Mouse (Mus musculus) midbrain, embryonic 11.5 days (tissue): ENCODE measurements at regions not wholly inside any gene's neighbourhood (a gene's known extent, or its start where the extent isn't known, plus 50 kb on each side); places are given as distances from the start of the nearest gene placed in this dataset.

ENCODE experiments used
- ATAC-seq: fragments of 200-750 bp; cut with Nextera tagmentation; 2 replicates; pipeline ENCODE4 v1.8.0; 2017; ENCODE audit warnings: moderate TSS enrichment, moderate library complexity; ENCODE audit not compliant: low FRiP score
- DNase-seq: peaks from one replicate; pipeline ENCODE4 v3.0.0; 2015; ENCODE audit warnings: low spot score; ENCODE audit errors: missing footprints
- H3K27ac ChIP-seq: fragments of 300-500 bp; sonication (generic); 2 replicates; pipeline ENCODE4 v1.5.1; 2014; ENCODE audit warnings: low read depth, low read length
- H3K27me3 ChIP-seq: fragments of 300-500 bp; sonication (generic); 2 replicates; pipeline ENCODE4 v1.6.1; 2014; ENCODE audit warnings: mild to moderate bottlenecking, low read length, moderate library complexity, mixed read lengths; ENCODE audit not compliant: control insufficient read depth, insufficient read depth
- H3K36me3 ChIP-seq: fragments of 300-500 bp; sonication (generic); 2 replicates; pipeline ENCODE4 v1.6.1; 2014; ENCODE audit warnings: mild to moderate bottlenecking, low read length, moderate library complexity, mixed read lengths; ENCODE audit not compliant: control insufficient read depth, insufficient read depth
- H3K4me1 ChIP-seq: fragments of 300-500 bp; sonication (generic); 2 replicates; pipeline ENCODE4 v1.6.1; 2014; ENCODE audit warnings: low read length; ENCODE audit not compliant: control insufficient read depth, insufficient read depth
- H3K4me2 ChIP-seq: fragments of 300-500 bp; sonication (generic); 2 replicates; pipeline ENCODE4 v1.6.1; 2014; ENCODE audit warnings: mild to moderate bottlenecking, moderate library complexity
- H3K4me3 ChIP-seq: fragments of 300-500 bp; sonication (generic); 2 replicates; pipeline ENCODE4 v1.5.1; 2014; ENCODE audit warnings: low read depth, low read length
- H3K9ac ChIP-seq: fragments of 300-500 bp; sonication (generic); 2 replicates; pipeline ENCODE4 v1.6.1; 2014; ENCODE audit warnings: low read length
- H3K9me3 ChIP-seq: fragments of 300-500 bp; sonication (generic); 2 replicates; pipeline ENCODE4 v1.6.1; 2016; ENCODE audit warnings: low read length; ENCODE audit not compliant: control insufficient read depth
- WGBS: fragments of 180-500 bp; shearing (Covaris S2); extraction: QIAGEN DNeasy Blood & Tissue Kit; methylation state at CpG from one replicate; pipeline ENCODE4 v1.1.7; 2014; 5-methylcytosine and 5-hydroxymethylcytosine counted together

DNA sequence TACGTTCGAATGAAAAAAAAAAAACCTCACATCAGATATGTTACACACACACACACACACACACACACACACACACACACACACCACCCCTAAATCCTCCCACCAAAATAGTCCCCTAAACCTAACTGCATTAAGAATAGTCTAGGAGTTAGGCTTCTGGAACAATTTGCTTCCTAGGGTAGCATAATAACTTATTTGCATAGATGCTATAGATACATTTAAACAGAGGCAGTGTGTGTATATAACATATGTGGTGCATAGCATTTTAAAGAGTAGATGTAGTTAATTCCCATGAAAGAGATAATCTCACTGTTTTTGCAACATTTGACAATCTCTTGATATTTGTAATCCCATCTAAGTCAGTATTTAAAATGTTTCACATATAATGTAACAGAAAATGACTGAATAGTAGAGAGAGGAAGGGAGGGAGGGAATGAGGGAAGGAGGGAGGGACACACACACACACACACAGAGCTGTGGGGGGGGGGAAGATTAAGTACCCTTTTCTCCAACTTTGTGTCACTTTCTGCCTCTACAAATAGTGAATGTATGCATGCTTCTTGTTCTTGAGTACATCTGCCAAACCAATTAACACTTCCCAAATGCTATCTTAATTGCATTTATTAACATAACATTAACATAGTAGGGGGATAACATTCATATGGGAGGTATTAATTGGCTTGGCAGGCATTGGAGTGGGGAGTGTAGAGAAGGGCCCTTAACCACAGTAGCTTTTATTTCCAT is 127.7 kb upstream of the Tle1 start:
- H3K4me2 ChIP-seq, result no peak overlapping the region
- H3K9me3 ChIP-seq, result no peaks in the 10 kb centered on the region
- DNase-seq (no peak), ATAC-seq (no peak)
- no peak overlapping the region for H3K27ac ChIP-seq
- no peaks in the 10 kb centered on the region for H3K36me3 ChIP-seq
- no peaks in the 10 kb centered on the region for H3K27me3 ChIP-seq
- no peak overlapping the region for H3K9ac ChIP-seq
- H3K4me1 ChIP-seq, result no peaks in the 10 kb centered on the region
- H3K4me3 ChIP-seq, result no peak overlapping the region
- 92% methylated on average over 2 of the region's 2 CpGs for WGBS

DNA sequence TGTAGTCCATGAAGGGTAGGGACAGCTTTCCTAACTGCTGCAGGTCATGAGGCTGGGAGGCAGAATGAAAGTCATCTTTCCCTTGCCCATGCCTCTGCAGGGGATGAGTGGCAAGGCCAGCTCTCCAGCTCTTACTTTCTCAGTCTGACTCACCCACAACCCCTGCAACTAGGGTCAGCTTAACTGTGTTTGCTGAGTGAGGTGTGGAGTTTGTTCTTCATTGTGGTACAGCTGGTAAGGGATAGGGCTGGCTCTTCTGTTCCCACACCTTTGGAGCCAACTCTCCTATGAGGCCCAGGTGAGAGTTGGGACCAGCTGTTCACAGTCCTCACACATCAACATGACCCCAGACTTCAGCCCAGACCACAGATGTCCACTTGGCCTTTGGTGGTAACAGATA is 124.2 kb upstream of the Tle1 start:
- Histone ChIP-seq H3K4me3 (no peak overlapping the region), H3K9me3 (no peaks in the 10 kb centered on the region), H3K27ac (no peak overlapping the region), H3K27me3 (no peaks in the 10 kb centered on the region), H3K4me2 (no peak overlapping the region), H3K4me1 (no peaks in the 10 kb centered on the region), H3K36me3 (no peaks in the 10 kb centered on the region), H3K9ac (no peak overlapping the region)
- ATAC-seq, result no peak
- no peak for DNase-seq

DNA sequence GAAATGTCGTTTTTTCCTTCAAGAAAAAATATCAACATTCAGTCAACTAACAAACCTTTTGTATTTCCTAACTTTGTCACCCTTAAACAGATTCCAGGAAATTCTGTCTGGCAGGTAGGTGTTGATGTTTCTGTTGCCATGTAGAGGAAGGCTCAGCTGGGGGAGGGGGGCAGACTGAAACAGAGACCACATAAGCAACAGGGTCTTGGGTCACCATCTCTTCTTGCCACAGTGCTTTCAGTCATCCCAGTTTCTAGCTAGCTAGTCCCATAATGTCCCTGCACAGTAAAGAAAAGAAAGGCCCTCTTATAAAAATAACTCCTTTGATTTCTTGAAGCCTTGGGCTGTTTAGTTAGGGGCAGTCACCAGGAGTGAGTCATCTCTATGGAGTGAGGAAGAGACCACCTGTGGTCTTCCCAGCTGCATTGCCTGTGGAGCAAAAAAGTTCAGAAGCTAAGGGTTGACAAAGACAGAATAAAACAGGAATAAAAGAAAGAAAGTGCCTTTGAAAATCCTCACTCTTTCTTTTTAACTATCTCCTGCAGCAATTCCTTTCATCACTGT is 84.5 kb upstream of the Tle1 start:
- H3K4me2 ChIP-seq, result no peak overlapping the region
- WGBS, result 48% methylated on average over 1 of the region's 1 CpGs
- H3K4me1 ChIP-seq, result no peaks in the 10 kb centered on the region
- H3K27ac ChIP-seq, result no peak overlapping the region
- H3K27me3 ChIP-seq, result no peaks in the 10 kb centered on the region
- H3K36me3 ChIP-seq, result no peaks in the 10 kb centered on the region
- no peak overlapping the region for H3K4me3 ChIP-seq
- ATAC-seq (no peak), DNase-seq (no peak)
- H3K9ac ChIP-seq, result no peak overlapping the region
- no peaks in the 10 kb centered on the region for H3K9me3 ChIP-seq

DNA sequence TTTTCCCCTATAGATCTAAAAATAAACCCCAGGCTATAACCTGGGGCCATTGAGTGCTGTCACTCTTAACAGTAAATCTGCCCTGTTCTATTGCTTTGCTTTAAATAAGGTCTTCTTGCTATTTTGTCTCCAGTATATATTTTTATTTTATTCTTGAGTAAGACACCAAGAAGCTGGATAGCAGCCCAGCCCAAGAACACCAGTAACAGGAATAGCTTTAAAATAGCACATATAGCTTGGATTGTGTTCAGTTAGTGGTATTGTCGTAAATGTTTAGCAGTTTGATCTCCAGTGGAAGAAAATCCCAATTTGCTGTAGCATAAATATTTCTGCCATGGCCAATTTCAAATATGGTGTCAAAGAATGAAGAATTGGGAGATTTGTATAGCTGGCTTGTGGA is 49.8 kb upstream of the Tle1 start:
- no peak for DNase-seq
- no peaks in the 10 kb centered on the region for H3K9me3 ChIP-seq
- WGBS, result 84% methylated on average over 1 of the region's 1 CpGs
- H3K36me3 ChIP-seq, result no peaks in the 10 kb centered on the region
- no peak overlapping the region for H3K9ac ChIP-seq
- H3K27ac ChIP-seq, result no peak overlapping the region
- ATAC-seq, result no peak
- H3K4me3 ChIP-seq, result no peak overlapping the region
- H3K4me1 ChIP-seq, result no peaks in the 10 kb centered on the region
- H3K4me2 ChIP-seq, result no peak overlapping the region
- no peaks in the 10 kb centered on the region for H3K27me3 ChIP-seq
